Mouse (Mus musculus) R1 (cell line): ENCODE results near the gene Mettl27.

ENCODE experiments used
- DNase-seq: peaks from one replicate; pipeline ENCODE4 v3.0.0-alpha.2; 2018; ENCODE audit warnings: low read depth, low spot score

The Mettl27 gene

DNA sequence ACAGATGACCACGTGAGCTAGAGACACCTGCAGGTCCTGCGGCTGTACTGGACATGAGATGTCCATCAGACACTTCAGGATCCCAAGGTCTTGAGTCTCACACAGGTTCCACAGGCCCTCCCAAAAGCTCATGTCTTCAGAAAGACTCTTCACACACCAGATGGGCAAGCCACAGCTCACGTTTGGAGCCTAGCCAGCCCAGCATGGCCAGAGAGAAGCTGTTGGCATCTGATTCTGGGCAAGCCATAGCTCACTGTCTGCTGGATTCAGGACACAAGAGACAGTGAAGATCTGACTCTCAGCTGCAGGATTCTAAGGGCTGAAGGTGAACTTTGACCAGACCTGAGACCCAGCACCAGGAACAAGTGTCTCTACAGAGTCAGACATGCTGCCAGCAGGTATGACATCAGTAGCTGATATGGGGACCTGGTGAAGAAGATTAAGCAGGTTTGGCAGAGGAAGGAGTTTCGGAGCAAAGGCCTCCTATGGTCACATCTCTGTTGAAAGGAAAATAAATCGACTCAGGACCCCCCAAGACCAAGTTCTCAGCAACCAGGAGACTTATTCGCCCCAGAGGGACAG is 12.0 kb upstream of the Mettl27 start:
- no peak for DNase-seq

DNA sequence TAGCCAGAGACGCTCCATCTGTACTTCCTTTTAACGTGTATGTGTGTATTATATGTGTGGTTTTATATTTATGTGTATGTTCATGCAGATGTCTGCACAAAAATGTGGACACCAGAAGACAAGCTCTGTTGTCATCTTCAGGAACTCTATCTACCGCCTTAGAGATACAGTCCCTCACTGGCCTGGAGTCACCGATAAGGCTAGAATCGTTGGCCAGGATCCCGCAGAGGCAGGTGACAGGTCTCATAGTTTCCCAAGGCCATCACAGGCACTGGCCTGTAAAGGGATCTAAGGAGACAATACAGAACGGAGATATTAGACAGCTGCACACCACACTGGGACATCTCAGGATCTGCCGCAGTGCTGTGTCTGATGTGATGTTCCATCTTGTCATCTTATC is 11.1 kb upstream of the Mettl27 start:
- DNase-seq, result no peak

DNA sequence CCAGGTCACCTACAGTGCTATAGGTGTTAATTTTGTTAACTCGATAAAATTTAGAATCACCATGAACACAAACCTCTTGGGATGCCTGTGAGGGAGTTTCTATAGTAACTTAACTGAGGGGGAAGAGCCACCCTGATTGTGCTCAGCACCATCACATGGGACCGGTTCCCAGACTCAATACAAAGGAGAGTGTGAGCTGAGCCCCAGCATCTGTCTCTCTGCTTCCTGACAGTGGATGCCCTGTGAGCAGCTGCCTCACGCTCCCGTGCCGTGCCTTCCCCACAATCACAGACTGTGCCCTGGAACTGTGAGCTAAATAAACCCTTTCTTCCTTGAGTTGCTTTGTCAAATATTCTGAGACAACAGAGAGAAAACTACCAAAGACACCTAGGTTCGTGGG is 9.0 kb upstream of the Mettl27 start:
- DNase-seq, result no peak

DNA sequence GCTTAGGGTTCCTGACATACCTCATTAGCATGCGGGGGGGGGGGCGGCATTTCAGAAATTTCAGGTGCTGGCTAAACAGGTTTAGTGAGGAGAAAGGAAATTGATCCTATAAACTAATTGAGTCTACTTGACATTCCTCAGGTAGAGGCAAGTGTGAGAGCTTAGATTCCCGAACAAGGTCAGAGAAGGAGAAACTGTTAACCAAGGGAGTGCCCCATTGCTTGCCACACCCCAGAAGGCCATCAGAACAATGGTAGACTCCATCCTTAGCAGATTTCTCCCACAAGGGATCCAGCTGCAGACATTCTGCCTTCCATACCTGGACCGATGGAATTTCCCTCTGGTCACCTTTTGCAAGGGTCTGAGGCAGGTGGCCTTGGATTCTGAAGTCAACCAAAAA is 5.4 kb upstream of the Mettl27 start:
- DNase-seq, result peak; percentile 95

DNA sequence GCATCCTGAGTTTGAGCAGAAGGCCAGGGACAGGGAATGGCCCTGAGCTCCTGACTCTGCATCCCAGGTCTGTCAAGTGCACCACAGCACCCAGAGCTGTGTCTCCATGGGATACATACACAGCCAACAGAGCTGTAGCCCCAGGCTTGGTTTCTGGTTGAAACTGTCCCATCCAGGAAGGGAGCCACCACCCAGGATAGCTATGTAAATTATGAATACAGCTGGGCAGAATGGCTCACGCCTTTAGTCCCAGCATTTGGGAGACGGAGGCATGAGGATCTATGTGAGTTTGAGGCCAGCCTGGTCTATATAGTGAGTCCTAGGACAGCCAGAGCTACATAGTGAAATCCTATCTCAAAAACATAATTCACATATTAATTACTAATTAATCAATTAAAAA is 2.2 kb upstream of the Mettl27 start:
- no peak for DNase-seq

DNA sequence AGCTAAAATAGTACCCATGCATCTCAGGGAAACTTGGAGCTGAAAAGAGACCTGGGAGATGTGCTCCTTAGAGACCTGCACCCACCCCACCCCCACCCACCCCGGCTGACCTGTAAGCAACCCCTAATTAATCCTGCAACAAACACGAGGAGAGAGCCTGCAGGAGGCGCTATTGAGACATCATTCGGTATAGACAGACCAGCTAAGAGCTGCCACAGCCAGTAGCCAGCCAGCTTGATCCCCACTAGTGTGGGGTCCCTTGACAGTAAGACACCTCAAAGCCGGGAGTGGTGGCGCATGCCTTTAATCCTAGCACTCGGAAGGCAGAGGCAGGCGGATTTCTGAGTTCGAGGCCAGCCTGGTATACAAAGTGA is 722 bp downstream of the Mettl27 start:
- DNase-seq, result peak; percentile 97

DNA sequence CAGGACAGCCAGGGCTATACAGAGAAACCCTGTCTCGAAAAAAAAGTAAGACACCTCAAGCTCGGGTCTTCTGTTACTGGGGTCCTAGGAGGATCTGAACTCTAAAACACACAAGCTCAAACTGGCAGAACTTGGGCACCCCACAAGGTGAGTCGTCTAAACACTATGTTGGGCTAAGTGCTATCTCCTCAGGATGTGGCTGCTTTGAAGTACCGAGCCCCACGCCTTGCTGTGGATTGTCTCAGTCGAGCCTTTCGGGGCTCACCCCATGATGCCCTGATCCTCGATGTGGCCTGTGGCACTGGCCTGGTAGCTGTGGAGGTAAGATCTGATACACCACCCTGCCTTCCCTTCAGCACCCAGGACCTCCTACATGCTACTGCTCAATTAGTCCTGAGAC is 1.1 kb downstream of the Mettl27 start:
- no peak for DNase-seq

DNA sequence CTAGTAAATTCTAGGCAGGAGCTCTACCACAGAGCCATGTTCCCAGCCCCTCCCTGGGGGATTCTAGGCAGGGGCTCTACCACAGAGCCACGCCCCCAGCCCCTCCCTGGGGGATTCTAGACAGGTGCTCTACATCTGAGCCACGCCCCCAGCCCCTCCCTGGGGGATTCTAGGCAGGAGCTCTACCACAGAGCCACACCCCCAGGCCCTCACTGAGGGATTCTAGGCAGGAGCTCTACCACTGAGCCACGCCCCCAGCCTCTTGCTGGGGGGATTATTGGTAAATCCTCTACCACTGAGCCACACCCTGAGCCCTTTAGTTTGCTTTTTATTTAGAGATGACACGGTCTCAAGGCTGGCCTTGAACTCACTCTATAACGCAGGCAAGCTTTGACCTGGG is 1.5 kb downstream of the Mettl27 start:
- peak; percentile 92 for DNase-seq

DNA sequence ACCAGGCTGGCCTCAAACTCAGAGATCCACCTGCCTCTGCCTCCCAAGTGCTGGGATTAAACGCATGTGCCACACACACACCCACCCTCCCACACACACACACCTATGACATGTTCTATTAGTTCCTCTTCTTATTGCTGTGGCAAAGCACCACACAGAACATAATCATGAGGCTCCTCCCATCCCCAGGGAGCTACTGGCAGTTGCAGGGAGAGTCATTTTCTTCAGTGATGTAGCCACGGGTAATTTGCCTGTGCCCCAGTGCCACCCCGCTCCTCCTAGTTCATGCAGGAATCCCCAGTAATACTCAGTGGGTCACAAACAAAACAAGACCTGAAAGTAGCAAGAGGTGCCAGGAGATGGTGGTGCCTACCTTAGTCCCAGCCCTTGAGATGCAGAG is 2.5 kb downstream of the Mettl27 start:
- no peak for DNase-seq

DNA sequence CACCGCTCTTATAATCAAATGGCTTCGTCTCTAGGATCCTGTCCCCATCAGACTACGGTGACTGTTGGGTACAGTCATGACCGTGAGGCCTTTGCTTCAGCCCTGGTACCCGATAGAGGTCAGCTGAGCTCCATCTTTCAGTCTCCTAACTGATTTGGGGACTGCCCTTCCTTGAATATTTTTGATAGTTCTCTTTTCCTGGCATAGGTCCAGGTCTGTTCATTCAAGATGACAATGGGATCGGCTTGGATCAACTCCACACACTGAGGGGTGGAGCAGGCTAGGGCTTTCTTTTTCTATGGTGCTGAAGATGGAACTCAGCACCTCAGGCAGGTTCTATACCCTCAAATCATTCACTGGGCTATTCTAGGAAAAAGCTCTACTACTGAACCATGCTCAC is 3.9 kb downstream of the Mettl27 start:
- DNase-seq, result peak; percentile 61

DNA sequence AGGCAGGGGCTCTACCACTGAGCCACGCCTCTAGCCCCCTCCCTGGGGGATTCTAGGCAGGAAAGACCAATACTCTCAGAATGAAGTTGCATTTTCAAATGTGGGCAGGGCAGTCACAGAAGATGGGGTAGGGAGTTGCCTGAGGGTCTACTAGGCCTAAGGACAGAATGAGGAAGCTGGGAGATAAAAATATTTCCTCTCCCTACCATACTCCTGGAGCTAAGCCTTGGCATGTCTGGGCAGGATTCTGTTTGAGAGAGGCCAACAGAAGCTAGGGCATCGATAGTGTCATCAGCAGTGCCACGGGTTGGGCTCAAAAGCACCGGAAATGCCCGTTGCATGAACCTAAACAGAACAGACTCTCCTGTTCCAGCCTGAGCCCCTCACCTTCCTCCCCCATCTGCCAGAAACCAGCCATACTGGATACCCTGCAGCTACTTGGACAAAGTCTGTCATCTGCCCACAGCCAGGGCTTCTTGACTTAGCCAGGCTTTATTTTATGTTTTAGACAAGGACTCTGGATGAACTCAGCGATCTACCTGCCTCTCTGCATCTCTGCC is 4.5 kb downstream of the Mettl27 start:
- DNase-seq, result peak; percentile 74

DNA sequence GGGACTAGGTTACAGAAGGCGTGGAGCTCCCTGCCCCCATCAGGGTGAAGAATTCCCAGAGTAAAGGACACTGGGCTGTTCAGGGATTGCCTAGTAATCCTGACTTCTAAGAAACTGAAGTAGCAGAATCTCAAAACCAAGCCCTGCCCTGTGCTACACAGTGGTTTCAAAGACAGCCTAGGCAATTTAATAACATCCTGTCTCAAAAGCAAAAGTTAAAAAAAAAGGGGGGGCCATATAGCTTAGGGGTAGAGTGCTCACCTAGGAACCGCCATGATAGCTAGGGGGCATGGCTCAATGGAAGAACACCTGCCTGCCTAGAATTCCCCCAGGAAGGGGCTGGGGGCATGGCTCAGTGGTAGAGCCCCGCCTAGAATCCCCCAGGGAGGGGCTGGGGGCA is 6.9 kb downstream of the Mettl27 start:
- DNase-seq, result peak; percentile 69

DNA sequence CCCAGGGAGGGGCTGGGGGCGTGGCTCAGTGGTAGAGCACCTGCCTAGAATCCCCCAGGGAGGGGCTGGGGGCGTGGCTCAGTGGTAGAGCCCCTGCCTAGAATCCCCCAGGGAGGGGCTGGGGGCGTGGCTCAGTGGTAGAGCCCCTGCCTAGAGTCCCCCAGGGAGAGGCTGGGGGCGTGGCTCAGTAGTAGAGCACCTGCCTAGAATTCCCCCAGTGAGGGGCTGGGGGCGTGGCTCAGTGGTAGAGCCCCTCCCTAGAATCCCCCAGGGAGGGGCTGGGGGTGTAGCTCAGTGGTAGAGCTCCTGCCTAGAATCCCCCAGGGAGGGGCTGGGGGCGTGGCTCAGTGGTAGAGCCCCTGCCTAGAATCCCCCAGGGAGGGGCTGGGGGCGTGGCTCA is 7.4 kb downstream of the Mettl27 start:
- peak; percentile 85 for DNase-seq

DNA sequence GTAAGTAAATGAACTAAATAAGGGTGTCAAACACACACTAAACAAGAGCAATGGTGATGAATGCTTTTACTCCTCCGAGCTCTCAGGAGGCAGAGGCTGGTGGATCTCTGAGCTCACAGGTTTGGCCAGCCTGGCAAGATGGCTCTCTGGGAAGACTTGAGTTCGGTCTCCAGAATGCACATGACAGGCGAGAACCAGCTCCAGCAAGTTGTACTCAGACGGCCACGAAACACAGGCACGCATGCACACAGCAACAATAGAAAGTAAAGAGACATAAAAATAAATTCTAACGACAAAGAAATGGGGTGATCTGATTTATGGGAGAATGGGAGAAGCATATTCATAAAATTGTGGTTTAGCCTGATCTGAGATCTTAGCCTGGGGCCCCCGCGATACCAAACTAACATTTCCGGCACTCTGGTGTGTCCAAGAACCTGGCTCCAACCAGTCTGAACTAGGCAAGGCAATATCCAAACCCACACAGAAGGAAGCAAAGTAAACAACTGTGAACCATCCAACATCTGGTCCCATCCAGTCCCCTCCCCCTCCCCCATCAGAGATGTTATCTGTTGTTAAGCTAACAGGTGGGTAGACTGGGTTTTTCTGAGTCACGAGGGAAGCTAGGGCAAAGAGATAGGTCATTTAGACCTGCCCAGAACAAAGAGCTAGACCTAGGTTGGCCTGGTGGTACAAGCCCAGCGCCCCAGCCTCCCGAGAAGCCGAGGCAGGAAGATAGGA is 9.5 kb downstream of the Mettl27 start:
- peak; percentile 97 for DNase-seq

DNA sequence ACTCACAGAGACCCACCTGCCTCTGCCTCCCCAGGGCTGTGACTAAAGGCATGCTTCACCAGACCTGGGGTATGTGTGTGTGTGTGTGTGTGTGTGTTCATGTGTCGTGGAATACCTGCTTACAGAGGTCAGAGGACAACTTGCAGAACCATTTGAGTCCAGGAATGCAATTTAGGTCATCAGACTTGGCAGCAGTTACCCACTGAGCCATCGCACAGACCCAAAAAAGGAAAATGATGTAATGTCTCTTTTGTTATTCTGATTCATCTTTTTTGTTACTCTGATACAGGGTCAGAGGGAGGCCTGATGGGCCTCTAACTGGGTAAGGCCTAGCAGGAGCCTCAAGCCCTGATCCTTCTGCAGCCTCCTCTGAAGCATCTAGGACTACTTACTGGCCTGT is 10.6 kb downstream of the Mettl27 start:
- peak; percentile 94 for DNase-seq

DNA sequence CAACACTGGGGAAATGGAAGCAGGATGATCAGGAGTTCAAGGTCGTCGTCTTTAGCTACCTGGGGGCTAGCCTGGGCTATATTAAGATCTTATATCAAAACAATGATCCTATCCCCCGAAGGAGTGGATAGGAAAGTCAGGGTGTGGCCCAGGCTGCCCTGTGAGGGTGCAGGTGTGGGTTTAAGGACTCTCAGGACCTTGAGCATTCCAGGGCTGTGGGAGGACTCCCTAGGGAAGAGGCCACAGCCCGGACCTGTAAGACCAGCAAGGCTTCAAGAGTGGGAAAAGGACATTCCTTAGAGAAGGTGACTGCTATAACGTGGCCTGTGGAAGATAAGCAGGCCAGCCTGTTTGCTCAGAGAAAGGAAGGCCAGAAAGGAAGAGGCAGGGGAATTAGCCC is 12.0 kb downstream of the Mettl27 start:
- peak; percentile 78 for DNase-seq

DNA sequence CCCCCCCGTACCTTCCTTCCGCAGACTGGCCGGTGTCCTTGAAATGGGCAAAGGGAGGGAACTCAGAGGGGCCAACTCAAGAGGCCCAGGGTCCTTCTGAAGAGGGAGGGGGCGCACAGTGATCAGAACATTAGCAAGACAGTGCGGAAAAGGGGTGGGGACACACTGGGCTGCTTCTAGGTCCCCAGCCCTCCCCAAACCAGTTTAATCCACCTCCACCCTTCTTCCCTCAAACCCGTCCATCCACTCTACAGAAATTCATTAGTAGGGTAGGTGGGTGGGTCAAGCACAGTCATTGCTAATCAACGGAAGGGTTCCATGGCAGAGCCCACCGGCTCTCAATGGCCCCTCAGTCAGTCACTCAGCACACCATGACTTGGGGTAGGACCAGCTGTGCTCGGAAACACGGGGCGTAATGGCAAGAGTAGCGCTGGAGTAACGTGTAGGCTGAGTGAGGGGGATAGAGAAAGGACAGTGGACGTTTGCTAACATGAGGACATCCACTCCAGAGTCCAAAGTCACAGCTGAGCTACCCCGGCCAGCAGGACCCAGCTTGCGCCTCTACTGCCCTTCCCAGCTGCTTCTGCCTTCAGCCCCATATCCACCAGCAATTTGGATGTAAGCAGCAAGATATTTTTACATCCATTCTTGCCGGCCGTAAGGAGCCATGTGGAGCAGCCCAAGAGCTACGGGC is 13.2 kb downstream of the Mettl27 start:
- peak; percentile 88 for DNase-seq

DNA sequence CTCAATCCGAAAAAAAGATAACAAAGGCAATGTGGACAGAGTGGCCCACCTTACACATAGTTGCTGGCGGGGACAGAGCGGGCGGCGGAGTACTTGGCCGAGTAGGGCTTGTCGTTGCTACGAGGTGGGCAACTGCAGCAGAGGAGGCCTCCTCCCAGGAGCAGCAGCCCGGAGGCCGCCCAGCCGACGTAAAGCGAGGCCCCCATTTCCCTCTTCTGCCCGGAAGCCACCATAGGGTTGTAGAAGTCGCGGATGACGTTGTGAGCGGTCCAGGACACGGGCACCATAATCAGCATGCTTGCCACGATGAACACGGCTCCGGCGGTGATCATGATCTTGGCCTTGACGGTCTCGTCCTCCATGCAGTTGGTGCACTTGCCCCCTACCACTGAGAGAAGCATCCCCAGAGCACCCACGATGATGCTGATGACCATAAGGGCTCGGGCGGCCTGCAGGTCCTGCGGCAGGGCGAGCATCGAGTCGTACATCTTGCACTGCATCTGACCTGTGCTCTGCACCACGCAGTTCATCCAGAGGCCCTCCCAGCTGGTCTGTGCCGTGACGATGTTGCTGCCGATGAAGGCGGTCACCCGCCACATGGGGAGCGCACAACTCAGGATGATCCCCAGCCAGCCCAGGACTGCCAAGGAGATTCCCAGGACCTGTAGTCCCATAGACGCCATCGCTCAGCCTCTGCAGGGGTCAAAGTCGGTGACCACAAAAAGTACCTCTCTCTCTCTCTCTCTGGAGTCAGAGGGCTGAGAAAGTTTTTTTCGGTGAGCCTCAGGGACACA is 14.1 kb downstream of the Mettl27 start:
- DNase-seq, result no peak

DNA sequence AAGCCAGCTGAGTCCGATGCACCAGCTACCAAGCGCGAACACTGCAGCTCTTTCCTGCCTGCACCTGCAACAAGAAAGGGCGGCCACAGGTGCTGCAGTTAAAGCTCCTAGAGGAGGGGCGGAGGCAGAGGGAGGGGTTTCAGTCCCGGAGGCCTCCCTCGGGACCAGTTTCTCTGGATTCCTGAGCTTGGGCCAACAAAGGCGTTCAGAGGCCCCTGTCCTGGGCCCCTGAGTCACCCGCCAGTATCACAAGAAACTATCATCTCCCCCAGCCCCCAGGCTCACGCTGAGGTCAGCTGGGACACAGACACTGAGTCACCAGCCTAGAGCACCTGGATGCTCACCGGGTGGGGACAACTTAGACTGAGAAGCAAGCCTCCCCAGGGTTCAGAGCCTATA is 14.7 kb downstream of the Mettl27 start, which contains the start of gene Cldn4:
Gene Cldn4 (minus strand): TSS at position 78 of the 399 bp plus-strand sequence.
- peak; percentile 90 for DNase-seq

DNA sequence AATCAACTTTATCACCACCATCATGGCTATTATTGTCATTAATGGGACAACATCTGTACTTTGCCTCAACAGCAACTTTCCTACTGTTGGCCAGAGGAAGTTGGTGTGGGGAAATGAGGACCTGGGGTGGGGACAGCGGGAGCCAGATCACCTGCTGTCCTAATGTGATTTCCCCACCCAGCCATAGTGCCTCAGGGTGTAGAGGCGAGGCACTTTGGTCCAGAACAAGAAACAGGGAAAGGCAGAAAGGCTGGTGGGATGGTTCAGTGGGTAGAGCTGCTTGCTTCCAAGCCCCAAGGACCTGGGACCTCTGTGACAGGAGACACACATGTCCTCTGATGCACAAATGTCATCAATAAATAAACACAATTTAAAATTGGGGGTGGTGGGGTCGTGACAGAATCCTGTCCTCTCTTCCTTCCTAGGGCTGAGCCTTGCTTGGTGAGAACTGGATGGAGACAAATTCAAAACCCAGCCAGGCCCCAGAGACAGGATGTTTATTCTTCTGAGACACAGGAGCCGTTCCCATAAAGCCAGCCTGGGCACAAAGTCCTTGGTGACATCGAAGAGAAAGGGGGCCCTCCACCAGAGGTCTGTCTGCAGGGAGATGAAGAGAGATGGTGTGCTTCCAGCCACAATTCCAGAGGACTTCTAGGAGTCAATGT is 15.4 kb downstream of the Mettl27 start:
- DNase-seq, result no peak

DNA sequence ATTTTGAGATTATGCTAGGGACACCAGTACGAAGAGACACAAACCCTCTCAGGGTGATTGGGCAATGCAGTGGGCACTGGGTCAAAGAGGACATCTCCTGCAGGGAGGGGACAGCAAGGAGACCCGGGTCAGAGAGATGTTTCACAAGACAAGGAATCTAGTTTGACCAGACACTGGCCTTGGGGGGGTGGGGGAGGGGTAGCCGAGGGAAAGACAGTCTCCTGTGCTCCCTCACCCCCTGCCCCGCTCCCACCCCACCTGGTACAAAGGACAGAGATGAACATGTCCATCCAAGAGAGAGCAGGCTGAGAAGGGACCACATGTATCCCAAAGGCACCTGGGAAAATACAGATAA is 15.9 kb downstream of the Mettl27 start:
- DNase-seq, result no peak
